Mouse (Mus musculus): Measurements from ENCODE around the gene Ppp3ca. TPM values are rescaled to one million over a fixed set of nuclear protein-coding genes. Genes with fewer than 3 reads are reported as not detected.
A peak's percentile ranks its signal among the peaks of the same experiment; 100 is the strongest.

The Ppp3ca gene
- polyA plus RNA-seq (2014; fragmentation: Nextera tagmentation; extraction: Ambion mirVana), result 136 and 145 TPM in 2 replicates

GRCm38 (mm10) chr3:136670110-136670359, at the start of gene Ppp3ca:
Gene Ppp3ca (plus strand): TSS chr3:136670124.
- H3K36me3 ChIP-seq (ENCODE audit: control insufficient read depth, insufficient read depth, low read length), result no peaks in the 10 kb centered on the region
- WGBS, result 0% methylated on average over 41 of the region's 43 CpGs
- H3K4me1 ChIP-seq (ENCODE audit: control insufficient read depth, insufficient read depth, low read length), result peaks cover 21% of the 10 kb centered on the region
- H3K4me2 ChIP-seq (ENCODE audit: low read length), result peak within 1 kb of the TSS; percentile 71
- DNase-seq (no peak), ATAC-seq (ENCODE audit: low FRiP score, low TSS enrichment) (no peak)
- peak within 1 kb of the TSS; percentile 91 for H3K9ac ChIP-seq (replicated peaks; ENCODE audit: low read length)
- H3K4me3 ChIP-seq (replicated peaks; ENCODE audit: low read depth, low read length), result peak within 1 kb of the TSS; percentile 82
- no peaks in the 10 kb centered on the region for H3K9me3 ChIP-seq (ENCODE audit: control insufficient read depth, low read length)
- H3K27ac ChIP-seq (replicated peaks; ENCODE audit: low read depth, low read length), result peak within 1 kb of the TSS; percentile 97
- H3K27me3 ChIP-seq (ENCODE audit: control insufficient read depth, insufficient read depth, low read length), result no peaks in the 10 kb centered on the region

GRCm38 (mm10) chr3:136640544-136641230, 29.2 kb upstream of the Ppp3ca start:
- Histone ChIP-seq H3K27me3 (ENCODE audit: control insufficient read depth, insufficient read depth, low read length) (no peaks in the 10 kb centered on the region), H3K9ac (replicated peaks; ENCODE audit: low read length) (no peak overlapping the region), H3K4me3 (replicated peaks; ENCODE audit: low read depth, low read length) (no peak overlapping the region), H3K9me3 (ENCODE audit: control insufficient read depth, low read length) (no peaks in the 10 kb centered on the region), H3K4me1 (ENCODE audit: control insufficient read depth, insufficient read depth, low read length) (no peaks in the 10 kb centered on the region), H3K4me2 (ENCODE audit: low read length) (no peak overlapping the region), H3K27ac (replicated peaks; ENCODE audit: low read depth, low read length) (no peak overlapping the region), H3K36me3 (ENCODE audit: control insufficient read depth, insufficient read depth, low read length) (no peaks in the 10 kb centered on the region)
- ATAC-seq (ENCODE audit: low FRiP score, low TSS enrichment) (no peak), DNase-seq (no peak)
- WGBS, result 79% methylated on average over 5 of the region's 5 CpGs

GRCm38 (mm10) chr3:136650966-136651365, 19.0 kb upstream of the Ppp3ca start:
- DNase-seq, result no peak
- no peak overlapping the region for H3K4me2 ChIP-seq (ENCODE audit: low read length)

GRCm38 (mm10) chr3:136651496-136651895, 18.4 kb upstream of the Ppp3ca start:
- ATAC-seq (ENCODE audit: low FRiP score, low TSS enrichment) (no peak), DNase-seq (peak; percentile 25)
- Histone ChIP-seq H3K4me2 (ENCODE audit: low read length) (no peak overlapping the region), H3K27me3 (ENCODE audit: control insufficient read depth, insufficient read depth, low read length) (no peaks in the 10 kb centered on the region), H3K36me3 (ENCODE audit: control insufficient read depth, insufficient read depth, low read length) (no peaks in the 10 kb centered on the region), H3K4me1 (ENCODE audit: control insufficient read depth, insufficient read depth, low read length) (no peaks in the 10 kb centered on the region; the same call in 1 of the 2 replicates), H3K27ac (replicated peaks; ENCODE audit: low read depth, low read length) (no peak overlapping the region), H3K9me3 (ENCODE audit: control insufficient read depth, low read length) (no peaks in the 10 kb centered on the region), H3K4me3 (replicated peaks; ENCODE audit: low read depth, low read length) (no peak overlapping the region), H3K9ac (replicated peaks; ENCODE audit: low read length) (no peak overlapping the region)
- 10% methylated on average over 6 of the region's 6 CpGs for WGBS

More at GRCm38 (mm10) chr3:136650966-136651365, 19.0 kb upstream of the Ppp3ca start:
- Histone ChIP-seq H3K9ac (replicated peaks; ENCODE audit: low read length) (no peak overlapping the region), H3K4me1 (ENCODE audit: control insufficient read depth, insufficient read depth, low read length) (no peaks in the 10 kb centered on the region; the same call in 1 of the 2 replicates), H3K27ac (replicated peaks; ENCODE audit: low read depth, low read length) (no peak overlapping the region), H3K9me3 (ENCODE audit: control insufficient read depth, low read length) (no peaks in the 10 kb centered on the region), H3K4me3 (replicated peaks; ENCODE audit: low read depth, low read length) (no peak overlapping the region), H3K27me3 (ENCODE audit: control insufficient read depth, insufficient read depth, low read length) (no peaks in the 10 kb centered on the region), H3K36me3 (ENCODE audit: control insufficient read depth, insufficient read depth, low read length) (no peaks in the 10 kb centered on the region)
- 79% methylated on average over 4 of the region's 4 CpGs for WGBS
- ATAC-seq (ENCODE audit: low FRiP score, low TSS enrichment), result no peak

GRCm38 (mm10) chr3:136656460-136657035, 13.4 kb upstream of the Ppp3ca start:
- H3K36me3 ChIP-seq (ENCODE audit: control insufficient read depth, insufficient read depth, low read length), result no peaks in the 10 kb centered on the region
- no peak overlapping the region for H3K4me2 ChIP-seq (ENCODE audit: low read length)
- 87% methylated on average over 3 of the region's 3 CpGs for WGBS
- H3K27me3 ChIP-seq (ENCODE audit: control insufficient read depth, insufficient read depth, low read length), result no peaks in the 10 kb centered on the region
- no peak overlapping the region for H3K27ac ChIP-seq (replicated peaks; ENCODE audit: low read depth, low read length)
- H3K4me3 ChIP-seq (replicated peaks; ENCODE audit: low read depth, low read length), result no peak overlapping the region
- ATAC-seq (ENCODE audit: low FRiP score, low TSS enrichment) (no peak), DNase-seq (no peak)
- no peak overlapping the region for H3K9ac ChIP-seq (replicated peaks; ENCODE audit: low read length)
- no peaks in the 10 kb centered on the region; the same call in 1 of the 2 replicates for H3K4me1 ChIP-seq (ENCODE audit: control insufficient read depth, insufficient read depth, low read length)
- no peaks in the 10 kb centered on the region for H3K9me3 ChIP-seq (ENCODE audit: control insufficient read depth, low read length)

- H3K36me3 ChIP-seq (ENCODE audit: control insufficient read depth, insufficient read depth, low read length), result no peaks in the 10 kb centered on the region
- no peaks in the 10 kb centered on the region for H3K27me3 ChIP-seq (ENCODE audit: control insufficient read depth, insufficient read depth, low read length)
- no peak overlapping the region for H3K4me3 ChIP-seq (replicated peaks; ENCODE audit: low read depth, low read length)
- H3K4me1 ChIP-seq (ENCODE audit: control insufficient read depth, insufficient read depth, low read length), result no peaks in the 10 kb centered on the region
- H3K27ac ChIP-seq (replicated peaks; ENCODE audit: low read depth, low read length), result no peak overlapping the region
- H3K9me3 ChIP-seq (ENCODE audit: control insufficient read depth, low read length), result no peaks in the 10 kb centered on the region
- H3K4me2 ChIP-seq (ENCODE audit: low read length), result no peak overlapping the region
- DNase-seq, result no peak
- no peak overlapping the region for H3K9ac ChIP-seq (replicated peaks; ENCODE audit: low read length)
- ATAC-seq (ENCODE audit: low FRiP score, low TSS enrichment), result no peak
- 88% methylated on average over 2 of the region's 2 CpGs for WGBS
These were observed 11.2 kb upstream of the Ppp3ca start for GRCm38 (mm10) chr3:136658681-136659080.

GRCm38 (mm10) chr3:136665119-136665518, 4.8 kb upstream of the Ppp3ca start:
- Histone ChIP-seq H3K4me1 (ENCODE audit: control insufficient read depth, insufficient read depth, low read length) (no peaks in the 10 kb centered on the region), H3K9me3 (ENCODE audit: control insufficient read depth, low read length) (no peaks in the 10 kb centered on the region), H3K36me3 (ENCODE audit: control insufficient read depth, insufficient read depth, low read length) (no peaks in the 10 kb centered on the region), H3K9ac (replicated peaks; ENCODE audit: low read length) (no peak overlapping the region), H3K4me2 (ENCODE audit: low read length) (no peak overlapping the region), H3K27me3 (ENCODE audit: control insufficient read depth, insufficient read depth, low read length) (no peaks in the 10 kb centered on the region), H3K4me3 (replicated peaks; ENCODE audit: low read depth, low read length) (no peak overlapping the region), H3K27ac (replicated peaks; ENCODE audit: low read depth, low read length) (no peak overlapping the region)
- WGBS, result 68% methylated on average over 1 of the region's 1 CpGs
- ATAC-seq (ENCODE audit: low FRiP score, low TSS enrichment) (no peak), DNase-seq (no peak)

GRCm38 (mm10) chr3:136668072-136668471, 1.9 kb upstream of the Ppp3ca start:
- H3K27me3 ChIP-seq (ENCODE audit: control insufficient read depth, insufficient read depth, low read length), result no peaks in the 10 kb centered on the region
- peaks cover 11% of the 10 kb centered on the region for H3K4me1 ChIP-seq (ENCODE audit: control insufficient read depth, insufficient read depth, low read length)
- H3K4me3 ChIP-seq (replicated peaks; ENCODE audit: low read depth, low read length), result no peak overlapping the region
- no peaks in the 10 kb centered on the region for H3K36me3 ChIP-seq (ENCODE audit: control insufficient read depth, insufficient read depth, low read length)
- no peak overlapping the region for H3K4me2 ChIP-seq (ENCODE audit: low read length)
- WGBS, result 68% methylated on average over 2 of the region's 2 CpGs
- H3K9ac ChIP-seq (replicated peaks; ENCODE audit: low read length), result no peak overlapping the region
- H3K27ac ChIP-seq (replicated peaks; ENCODE audit: low read depth, low read length), result no peak overlapping the region
- DNase-seq, result no peak
- ATAC-seq (ENCODE audit: low FRiP score, low TSS enrichment), result no peak
- H3K9me3 ChIP-seq (ENCODE audit: control insufficient read depth, low read length), result no peaks in the 10 kb centered on the region

Data from midbrain, embryonic 14.5 days (tissue).